Mouse (Mus musculus): Measurements from ENCODE around the gene Sh3rf3.

GRCm38 (mm10) chr10:59152544-59153081, 339.5 kb downstream of the Sh3rf3 start:
- TF ChIP-seq POLR2A (IDR thresholded peaks at IDR 0.05; ENCODE audit: low read depth, low read length), result no peak
- no peak for TF ChIP-seq CTCF (IDR thresholded peaks at IDR 0.05; ENCODE audit: borderline replicate concordance, insufficient read depth, low read length)
